Mouse (Mus musculus) embryonic fibroblast, embryonic 13.5 days (primary cell): ENCODE results near the gene Arid5b.

Experiments
- CTCF ChIP-seq: IDR thresholded peaks from 2 replicates; pipeline ENCODE4 v1.5.1; 2011; ENCODE audit warnings: mild to moderate bottlenecking, control low read depth, low read length, moderate library complexity, borderline replicate concordance; ENCODE audit not compliant: insufficient read depth
- POLR2A ChIP-seq: IDR thresholded peaks from 2 replicates; pipeline ENCODE4 v1.6.1; 2011; ENCODE audit warnings: low read depth, mild to moderate bottlenecking, control low read depth, low read length, moderate library complexity

DNA sequence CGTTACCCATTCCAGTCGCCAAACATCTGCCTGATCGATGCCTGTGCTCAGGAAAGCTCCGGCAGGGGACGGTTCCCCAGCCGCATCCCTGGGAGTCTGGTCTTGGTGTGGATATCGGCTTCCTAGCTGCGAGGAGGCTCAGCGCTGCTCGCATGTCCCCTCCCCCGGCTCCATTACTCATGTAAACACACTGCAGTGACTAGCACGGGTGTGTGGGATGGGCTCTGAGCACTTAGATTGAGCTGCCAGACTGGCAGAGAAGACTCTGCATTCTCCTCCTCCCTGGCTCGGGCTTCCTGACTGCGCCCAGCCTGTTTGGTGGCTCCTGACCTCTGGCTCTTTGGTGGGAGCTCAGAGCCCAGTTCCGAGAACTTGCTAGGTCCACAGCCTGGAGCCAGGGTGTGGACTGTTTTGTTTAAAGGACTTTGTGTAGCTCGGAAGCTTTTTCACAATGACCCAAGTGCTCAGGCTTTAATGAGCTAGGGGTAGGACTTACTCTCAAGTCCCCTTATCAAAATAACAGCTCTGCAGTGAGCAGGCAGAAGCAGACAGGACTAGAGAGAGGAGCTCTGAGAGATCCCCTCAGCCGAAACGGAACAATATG is 142.0 kb downstream of the Arid5b start:
- TF ChIP-seq CTCF: no peak
- TF ChIP-seq POLR2A: peak; percentile 88
